In genomic region chr10:44409054-44409453, GRCm38 (mm10) we compare ENCODE assay signal across 22 mouse cellular contexts.
DNase-seq lines count a peak whose midpoint lies in the region; ATAC-seq and TF ChIP-seq lines count a peak whose summit lies in the region.
"Had no signal": no experiment of that assay in that cellular context is flagged by ENCODE, and none has a peak within 500 bp of the region (broad histone marks: within the 10 kb centered on the region; RNA-seq: fewer than 3 reads in every experiment).

No protein-coding gene starts in this region.

- H3K27ac ChIP-seq in lung, embryonic 15.5 days: no peak overlapping the region
- no peak overlapping the region for H3K27ac ChIP-seq in intestine, embryonic 16.5 days (ENCODE audit: low read length)
- no peak overlapping the region for H3K27ac ChIP-seq in cerebellum, adult 2 months (ENCODE audit: insufficient read depth, low read length)
- H3K27ac ChIP-seq: embryonic facial prominence, embryonic 12.5 days; hindbrain, embryonic 13.5 days; midbrain, embryonic 15.5 days; neural tube, embryonic 12.5 days had no signal

- H3K27me3 ChIP-seq in lung, embryonic 15.5 days: no peaks in the 10 kb centered on the region
- no peaks in the 10 kb centered on the region for H3K27me3 ChIP-seq in intestine, embryonic 16.5 days (replicated peaks; ENCODE audit: control insufficient read depth, insufficient read depth, low read length)
- no peaks in the 10 kb centered on the region for H3K27me3 ChIP-seq in cerebellum, adult 2 months (ENCODE audit: control insufficient read depth, insufficient read depth, low read length)
- H3K27me3 ChIP-seq: embryonic facial prominence, embryonic 12.5 days; hindbrain, embryonic 13.5 days; midbrain, embryonic 15.5 days; neural tube, embryonic 12.5 days had no signal

- peak; percentile 46 for ATAC-seq in lung, embryonic 15.5 days (ENCODE audit: borderline replicate concordance, extremely low read depth, low FRiP score, low TSS enrichment)
- ATAC-seq in intestine, embryonic 16.5 days: peak; percentile 67
- ATAC-seq: forebrain, postnatal 0 days; midbrain, embryonic 15.5 days had no signal

- no peaks in the 10 kb centered on the region; the same call in 1 of the 2 replicates for H3K4me1 ChIP-seq in lung, embryonic 15.5 days
- no peaks in the 10 kb centered on the region for H3K4me1 ChIP-seq in lung, adult 2 months (ENCODE audit: control insufficient read depth, insufficient read depth, low read length)
- H3K4me1 ChIP-seq in intestine, embryonic 16.5 days (ENCODE audit: control insufficient read depth, insufficient read depth, low read length): no peaks in the 10 kb centered on the region
- H3K4me1 ChIP-seq in cerebellum, adult 2 months (ENCODE audit: control insufficient read depth, insufficient read depth, low read length): no peaks in the 10 kb centered on the region; the same call in 1 of the 2 replicates
- H3K4me1 ChIP-seq: embryonic facial prominence, embryonic 12.5 days; hindbrain, embryonic 13.5 days; midbrain, embryonic 15.5 days; neural tube, embryonic 12.5 days had no signal

- no peak overlapping the region for H3K4me2 ChIP-seq in lung, embryonic 15.5 days
- no peak overlapping the region for H3K4me2 ChIP-seq in intestine, embryonic 16.5 days (ENCODE audit: low read depth, low read length)
- H3K4me2 ChIP-seq: embryonic facial prominence, embryonic 12.5 days; heart, embryonic 11.5 days; hindbrain, embryonic 13.5 days; midbrain, embryonic 15.5 days; neural tube, embryonic 12.5 days had no signal

- no peaks in the 10 kb centered on the region for H3K36me3 ChIP-seq in lung, embryonic 15.5 days
- H3K36me3 ChIP-seq in intestine, embryonic 16.5 days (ENCODE audit: control insufficient read depth, insufficient read depth, low read length): no peaks in the 10 kb centered on the region
- H3K36me3 ChIP-seq: embryonic facial prominence, embryonic 12.5 days; hindbrain, embryonic 13.5 days; midbrain, embryonic 15.5 days; neural tube, embryonic 12.5 days had no signal

- TF ChIP-seq POLR2A in lung, adult 2 months (IDR thresholded peaks at IDR 0.05; ENCODE audit: borderline replicate concordance, extremely low read depth, low read depth, low read length): no peak
- no peak for TF ChIP-seq POLR2A in cerebellum, adult 2 months (IDR thresholded peaks at IDR 0.05; ENCODE audit: borderline replicate concordance, insufficient read depth, low read length)

- H3K9me3 ChIP-seq in lung, embryonic 15.5 days: no peaks in the 10 kb centered on the region
- no peaks in the 10 kb centered on the region for H3K9me3 ChIP-seq in intestine, embryonic 16.5 days (ENCODE audit: control insufficient read depth, low read length)
- H3K9me3 ChIP-seq: embryonic facial prominence, embryonic 12.5 days; hindbrain, embryonic 13.5 days; midbrain, embryonic 15.5 days; neural tube, embryonic 12.5 days had no signal

- H3K4me3 ChIP-seq in lung, embryonic 15.5 days: no peak overlapping the region
- H3K4me3 ChIP-seq in lung, adult 2 months (replicated peaks; ENCODE audit: extremely low read depth, low read depth, low read length): no peak overlapping the region
- H3K4me3 ChIP-seq in intestine, embryonic 16.5 days (ENCODE audit: low read length): no peak overlapping the region
- no peak overlapping the region for H3K4me3 ChIP-seq in cerebellum, adult 2 months (replicated peaks; ENCODE audit: insufficient read depth, low read depth, low read length)
- H3K4me3 ChIP-seq: embryonic facial prominence, embryonic 12.5 days; hindbrain, embryonic 13.5 days; midbrain, embryonic 15.5 days; neural tube, embryonic 12.5 days had no signal

- WGBS in lung, embryonic 15.5 days: 44% methylated on average over 10 of the region's 10 CpGs
- 58% methylated on average over 10 of the region's 10 CpGs for WGBS in lung, adult 2 months
- 38% methylated on average over 10 of the region's 10 CpGs for WGBS in intestine, embryonic 16.5 days
- WGBS in cerebellum, adult 2 months: 73% methylated on average over 10 of the region's 10 CpGs

- H3K9ac ChIP-seq in lung, embryonic 15.5 days: no peak overlapping the region
- no peak overlapping the region for H3K9ac ChIP-seq in intestine, embryonic 16.5 days (ENCODE audit: low read depth, low read length)
- H3K9ac ChIP-seq: embryonic facial prominence, embryonic 12.5 days; forebrain, postnatal 0 days; hindbrain, embryonic 13.5 days; midbrain, embryonic 15.5 days; neural tube, embryonic 12.5 days had no signal

- TF ChIP-seq CTCF in lung, adult 2 months (IDR thresholded peaks at IDR 0.05; ENCODE audit: insufficient read depth, low read length): no peak
- TF ChIP-seq CTCF in cerebellum, adult 2 months (IDR thresholded peaks at IDR 0.05; ENCODE audit: borderline replicate concordance, insufficient read depth, low read depth, low read length): no peak

- no peak for DNase-seq in lung, adult 2 months
- peak; percentile 59 for DNase-seq in WW6 (ENCODE audit: low read depth, low spot score)
- DNase-seq in mesoderm, embryonic 11.5 days (ENCODE audit: low read depth, low spot score): peak; percentile 10
- no peak for DNase-seq in frontal cortex, postnatal 10 days (ENCODE audit: low spot score in 2 of 2)
- no peak for DNase-seq in cerebellum, adult 2 months
- DNase-seq in adrenal gland, postnatal 25 days: no peak
- DNase-seq: adrenal gland, adult 8-10 months; cerebellum, adult 8-10 months; cerebellum, postnatal 36 days; forebrain, postnatal 0 days; heart, postnatal 10 days; kidney, postnatal 4 days; lung, postnatal 4 days; right cerebral cortex, postnatal 14 days; spleen, adult 18-20 months had no signal

Comparison
In these comparisons a context has a peak if more than half of its experiments do, and no peak if none do; other contexts are left out.
1. DNase-seq: peak in WW6 (single experiment) and mesoderm, embryonic 11.5 days (single experiment); none in lung, adult 2 months (single experiment), frontal cortex, postnatal 10 days (0 of 2), cerebellum, adult 2 months (0 of 2) and adrenal gland, postnatal 25 days (single experiment).